Mouse (Mus musculus) adrenal gland, postnatal 14 days (tissue): ENCODE measurements at regions not wholly inside any gene's neighbourhood (a gene's known extent, or its start where the extent isn't known, plus 50 kb on each side); places are given as distances from the start of the nearest gene placed in this dataset.
A peak's percentile ranks its signal among the peaks of the same experiment; 100 is the strongest.

Source experiments
- DNase-seq: peaks from one replicate; pipeline ENCODE4 v3.0.0; 2021; ENCODE audit warnings: mixed read lengths

GRCm38 (mm10) chr19:33053199-33053867 is 296.0 kb downstream of the Pten start:
- DNase-seq: no peak

GRCm38 (mm10) chr19:33056372-33056791 is 299.1 kb downstream of the Pten start:
- peak; percentile 6 for DNase-seq

GRCm38 (mm10) chr19:33061006-33061405 is 303.7 kb downstream of the Pten start:
- no peak for DNase-seq

- DNase-seq: no peak
Measured at GRCm38 (mm10) chr19:33062165-33063058, 305.1 kb downstream of the Pten start.

- DNase-seq: no peak
Measured at GRCm38 (mm10) chr19:33065274-33066200, 308.2 kb downstream of the Pten start.

- peak; percentile 9 for DNase-seq
Measured at GRCm38 (mm10) chr19:33068351-33068955, 311.2 kb downstream of the Pten start.

GRCm38 (mm10) chr19:33069761-33070160 is 312.5 kb downstream of the Pten start:
- DNase-seq: no peak

GRCm38 (mm10) chr19:33072299-33072698 is 315.0 kb downstream of the Pten start:
- DNase-seq: peak; percentile 11

- DNase-seq: no peak
Measured at GRCm38 (mm10) chr19:33074907-33075306, 317.2 kb downstream of the Rnls start.

- DNase-seq: no peak
Measured at GRCm38 (mm10) chr19:33078681-33079360, 313.3 kb downstream of the Rnls start.

- no peak for DNase-seq
Measured at GRCm38 (mm10) chr19:33079959-33080358, 312.1 kb downstream of the Rnls start.

GRCm38 (mm10) chr19:33081493-33081892 is 310.6 kb downstream of the Rnls start:
- DNase-seq: no peak

GRCm38 (mm10) chr19:33083371-33083770 is 308.7 kb downstream of the Rnls start:
- no peak for DNase-seq

- DNase-seq: no peak
Measured at GRCm38 (mm10) chr19:33084683-33085082, 307.4 kb downstream of the Rnls start.
